Mouse (Mus musculus) limb, embryonic 14.5 days (tissue): ENCODE measurements around the gene Hand2. TPM values are rescaled to one million over a fixed set of nuclear protein-coding genes. Genes with fewer than 3 reads are reported as not detected.

Source experiments
- ATAC-seq: fragments of 200-750 bp; cut with Nextera tagmentation; 2 replicates; pipeline ENCODE4 v1.8.0; 2017; ENCODE audit warnings: low read depth, moderate number of reproducible peaks, moderate TSS enrichment; ENCODE audit not compliant: low FRiP score
- DNase-seq: peaks from one replicate; pipeline ENCODE4 v3.0.0-alpha.2; 2015; ENCODE audit warnings: low spot score
- H3K27ac ChIP-seq: fragments of 300-500 bp; sonication (generic); replicated peaks from 2 replicates; pipeline ENCODE4 v1.5.1; 2014; ENCODE audit warnings: low read depth, mild to moderate bottlenecking, low read length, moderate library complexity, mixed read lengths
- H3K27me3 ChIP-seq: fragments of 300-500 bp; sonication (generic); 2 replicates; pipeline ENCODE4 v1.6.1; 2014; ENCODE audit warnings: low read length, mixed read lengths; ENCODE audit not compliant: control insufficient read depth, insufficient read depth
- H3K36me3 ChIP-seq: fragments of 300-500 bp; sonication (generic); 2 replicates; pipeline ENCODE4 v1.6.1; 2014; ENCODE audit warnings: mild to moderate bottlenecking, low read length, moderate library complexity, mixed read lengths; ENCODE audit not compliant: control insufficient read depth, insufficient read depth
- H3K4me1 ChIP-seq: fragments of 300-500 bp; sonication (generic); 2 replicates; pipeline ENCODE4 v1.6.1; 2014; ENCODE audit warnings: antibody characterized with exemption, low read length, mixed read lengths; ENCODE audit not compliant: control insufficient read depth, insufficient read depth
- H3K4me2 ChIP-seq: fragments of 300-500 bp; sonication (generic); replicated peaks from 2 replicates; pipeline ENCODE4 v1.6.1; 2014; ENCODE audit warnings: low read depth, mild to moderate bottlenecking, low read length, moderate library complexity; ENCODE audit not compliant: severe bottlenecking
- H3K4me3 ChIP-seq: fragments of 300-500 bp; sonication (generic); replicated peaks from 2 replicates; pipeline ENCODE4 v1.5.1; 2014; ENCODE audit warnings: low read length
- H3K9ac ChIP-seq: fragments of 300-500 bp; sonication (generic); 2 replicates; pipeline ENCODE4 v1.6.1; 2014; ENCODE audit warnings: mild to moderate bottlenecking, low read depth, low read length, moderate library complexity; ENCODE audit not compliant: severe bottlenecking
- H3K9me3 ChIP-seq: fragments of 300-500 bp; sonication (generic); 2 replicates; pipeline ENCODE4 v1.6.1; 2016; ENCODE audit warnings: low read length; ENCODE audit not compliant: control insufficient read depth
- POLR2A ChIP-seq: fragments of 200-500 bp; IDR thresholded peaks from 2 replicates; pipeline ENCODE4 v1.8.0; 2012; ENCODE audit warnings: inconsistent platforms, mild to moderate bottlenecking, moderate library complexity, borderline replicate concordance; ENCODE audit not compliant: insufficient read depth, insufficient read length; ENCODE audit errors: extremely low read depth
- WGBS: fragments of 180-500 bp; shearing (Covaris S2); extraction: QIAGEN DNeasy Blood & Tissue Kit; methylation state at CpG from one replicate; pipeline ENCODE4 v1.1.7; 2014; 5-methylcytosine and 5-hydroxymethylcytosine counted together
- polyA plus RNA-seq, 2 experiments: library from polyadenylated mRNA; depleted of rRNA in 1 of 2; stranded (reverse) in 1 of 2; unstranded in 1 of 2; fragments of >200 nt; fragmentation: Nextera tagmentation in 1 of 2; extraction: Ambion mirVana in 1 of 2; gene quantifications; 2 replicates each; pipeline versions ENCODE4 v1.2.1 to v1.2.3; 2012 to 2014

Gene Hand2
- polyA plus RNA-seq, 2 experiments: 9.8 to 33.4 TPM

DNA sequence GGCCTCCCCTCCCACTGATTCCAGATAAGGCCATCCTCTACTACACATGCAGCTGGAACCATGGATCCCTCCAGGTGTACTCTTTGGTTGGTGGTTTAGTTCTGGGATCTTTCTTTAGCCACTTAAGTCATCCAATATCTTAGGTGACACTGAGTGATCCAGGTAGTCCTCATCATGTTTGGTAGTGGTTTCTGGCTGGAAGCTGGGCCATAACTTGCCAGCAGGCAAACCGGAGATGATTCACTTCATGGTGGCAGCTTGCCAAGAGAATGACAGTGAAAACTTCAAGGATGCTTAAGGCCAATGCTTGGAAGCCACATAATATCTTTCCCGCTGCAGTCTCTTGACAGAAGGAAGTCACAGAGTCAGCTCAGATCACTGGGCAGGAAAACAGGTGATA, 42.1 kb downstream of the Hand2 start:
- ATAC-seq (no peak), DNase-seq (no peak)
- WGBS: 63% methylated on average over 2 of the region's 2 CpGs
- no peaks in the 10 kb centered on the region for H3K36me3 ChIP-seq
- H3K9me3 ChIP-seq: no peaks in the 10 kb centered on the region
- H3K27ac ChIP-seq: no peak overlapping the region
- H3K4me2 ChIP-seq: no peak overlapping the region
- no peak for TF ChIP-seq POLR2A
- H3K4me3 ChIP-seq: no peak overlapping the region
- peaks cover 12% of the 10 kb centered on the region for H3K4me1 ChIP-seq
- H3K9ac ChIP-seq: no peak overlapping the region
- H3K27me3 ChIP-seq: no peaks in the 10 kb centered on the region

- H3K4me3 ChIP-seq: no peak overlapping the region
- no peak overlapping the region for H3K9ac ChIP-seq
- H3K27ac ChIP-seq: no peak overlapping the region
- DNase-seq (no peak), ATAC-seq (no peak)
- no peak for TF ChIP-seq POLR2A
- no peaks in the 10 kb centered on the region for H3K4me1 ChIP-seq
- H3K27me3 ChIP-seq: no peaks in the 10 kb centered on the region
- H3K4me2 ChIP-seq: no peak overlapping the region
- no peaks in the 10 kb centered on the region for H3K36me3 ChIP-seq
- WGBS: 92% methylated on average over 2 of the region's 2 CpGs
- H3K9me3 ChIP-seq: no peaks in the 10 kb centered on the region
Measured at GRCm38 (mm10) chr8:57374044-57374443, 53.3 kb downstream of the Hand2 start.

Other genes starting within 250 kb of the Hand2 start
- gene Scrg1, start 134.9 kb downstream of the Hand2 start, polyA plus RNA-seq (2012; rRNA removed): 38.9 and 39.5 TPM in 2 replicates
- gene Scrg1, start 134.9 kb downstream of the Hand2 start, polyA plus RNA-seq (2014; fragmentation: Nextera tagmentation; extraction: Ambion mirVana): 23.7 and 24.1 TPM in 2 replicates
- gene Sap30, start 166.9 kb downstream of the Hand2 start, polyA plus RNA-seq (2012; rRNA removed): 27.7 and 32.6 TPM in 2 replicates
- gene Sap30, start 166.9 kb downstream of the Hand2 start, polyA plus RNA-seq (2014; fragmentation: Nextera tagmentation; extraction: Ambion mirVana): 35.8 and 40.1 TPM in 2 replicates
- gene Hmgb2, start 190.9 kb downstream of the Hand2 start, polyA plus RNA-seq (2012; rRNA removed): 86.9 and 199 TPM in 2 replicates
- 290 and 314 TPM in 2 replicates for gene Hmgb2, start 190.9 kb downstream of the Hand2 start, polyA plus RNA-seq (2014; fragmentation: Nextera tagmentation; extraction: Ambion mirVana)